Comparison of ENCODE assay signal across 8 mouse cellular contexts in the genomic region with DNA sequence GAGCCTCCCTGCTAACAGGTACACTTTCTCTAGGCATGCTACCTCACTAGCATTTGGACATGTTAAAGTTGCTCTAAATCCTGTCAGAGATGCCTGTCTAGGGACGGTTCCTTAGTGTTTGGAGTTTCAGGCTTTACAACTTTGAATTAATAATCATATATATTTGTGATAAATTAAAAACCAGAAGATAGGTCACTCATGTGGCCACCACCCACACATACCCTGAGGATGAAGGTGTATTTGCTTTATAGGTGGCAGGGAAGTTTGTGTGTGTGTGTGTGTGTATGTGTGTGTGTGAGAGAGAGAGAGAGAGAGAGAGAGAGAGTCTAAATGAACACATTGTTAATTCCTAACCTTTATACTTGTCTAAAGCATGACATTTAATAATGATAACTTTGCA.
A peak's percentile ranks its signal among the peaks of the same experiment; 100 is the strongest.
DNase-seq lines count a peak whose midpoint lies in the region; ATAC-seq and TF ChIP-seq lines count a peak whose summit lies in the region.

No protein-coding gene starts in this region.

- peak overlapping the region; percentile 80; the same call in 1 of the 2 replicates for H3K9ac ChIP-seq in kidney, postnatal 0 days (ENCODE audit: low read depth, low read length)
- peak overlapping the region; percentile 96 for H3K9ac ChIP-seq in embryonic facial prominence, embryonic 11.5 days (replicated peaks; ENCODE audit: low read length)
- H3K9ac ChIP-seq in hindbrain, embryonic 16.5 days (ENCODE audit: low read depth, low read length): peak overlapping the region; percentile 94
- peak overlapping the region; percentile 88 for H3K9ac ChIP-seq in midbrain, embryonic 15.5 days

- H3K36me3 ChIP-seq in kidney, postnatal 0 days (ENCODE audit: insufficient read depth, low read length): no peaks in the 10 kb centered on the region
- no peaks in the 10 kb centered on the region for H3K36me3 ChIP-seq in embryonic facial prominence, embryonic 11.5 days (replicated peaks; ENCODE audit: control insufficient read depth, insufficient read depth, low read depth, low read length)
- no peaks in the 10 kb centered on the region for H3K36me3 ChIP-seq in hindbrain, embryonic 16.5 days (ENCODE audit: control insufficient read depth, insufficient read depth, low read length)
- H3K36me3 ChIP-seq in midbrain, embryonic 15.5 days (replicated peaks): no peaks in the 10 kb centered on the region

- DNase-seq in kidney, postnatal 0 days (ENCODE audit: low spot score): no peak
- no peak for DNase-seq in kidney, adult 8-10 months
- no peak for DNase-seq in embryonic facial prominence, embryonic 11.5 days (ENCODE audit: low spot score)
- DNase-seq in frontal cortex, postnatal 14 days (ENCODE audit: low spot score in 2 of 2): no peak
- DNase-seq in frontal cortex, postnatal 10 days (ENCODE audit: low spot score in 2 of 2): no peak
- DNase-seq in layer of hippocampus, postnatal 25 days (ENCODE audit: extremely low spot score in 1 of 2, low spot score in 1 of 2): no peak

- peak overlapping the region; percentile 67 for H3K4me2 ChIP-seq in kidney, postnatal 0 days (ENCODE audit: low read length)
- H3K4me2 ChIP-seq in embryonic facial prominence, embryonic 11.5 days (ENCODE audit: low read depth, low read length): peak overlapping the region; percentile 73
- peak overlapping the region; percentile 76 for H3K4me2 ChIP-seq in hindbrain, embryonic 16.5 days (ENCODE audit: low read length)
- H3K4me2 ChIP-seq in midbrain, embryonic 15.5 days: peak overlapping the region; percentile 64

- peaks cover 24% of the 10 kb centered on the region for H3K4me1 ChIP-seq in kidney, postnatal 0 days (replicated peaks; ENCODE audit: insufficient read depth, low read length)
- no peaks in the 10 kb centered on the region for H3K4me1 ChIP-seq in embryonic facial prominence, embryonic 11.5 days (ENCODE audit: control insufficient read depth, insufficient read depth, low read length)
- H3K4me1 ChIP-seq in hindbrain, embryonic 16.5 days (ENCODE audit: control insufficient read depth, insufficient read depth, low read depth, low read length): peaks cover 26% of the 10 kb centered on the region
- H3K4me1 ChIP-seq in midbrain, embryonic 15.5 days: peaks cover 36% of the 10 kb centered on the region

- no peaks in the 10 kb centered on the region for H3K9me3 ChIP-seq in kidney, postnatal 0 days (replicated peaks; ENCODE audit: low read length)
- no peaks in the 10 kb centered on the region for H3K9me3 ChIP-seq in embryonic facial prominence, embryonic 11.5 days (replicated peaks; ENCODE audit: control insufficient read depth, low read length)
- no peaks in the 10 kb centered on the region for H3K9me3 ChIP-seq in hindbrain, embryonic 16.5 days (ENCODE audit: control insufficient read depth, low read length)
- H3K9me3 ChIP-seq in midbrain, embryonic 15.5 days: no peaks in the 10 kb centered on the region

- H3K4me3 ChIP-seq in kidney, postnatal 0 days (replicated peaks; ENCODE audit: low read depth, low read length): peak overlapping the region; percentile 77
- H3K4me3 ChIP-seq in embryonic facial prominence, embryonic 11.5 days (ENCODE audit: low read depth, low read length): peak overlapping the region; percentile 95
- H3K4me3 ChIP-seq in hindbrain, embryonic 16.5 days (ENCODE audit: low read length): peak overlapping the region; percentile 83
- H3K4me3 ChIP-seq in midbrain, embryonic 15.5 days: peak overlapping the region; percentile 88

- 0 out of 2 replicates have a peak overlapping the region, but pooled peaks have one; percentile 78 for H3K27ac ChIP-seq in kidney, postnatal 0 days
- H3K27ac ChIP-seq in embryonic facial prominence, embryonic 11.5 days (replicated peaks; ENCODE audit: low read depth, low read length): no peak overlapping the region
- H3K27ac ChIP-seq in hindbrain, embryonic 16.5 days (ENCODE audit: low read depth, low read length): no peak overlapping the region
- no peak overlapping the region for H3K27ac ChIP-seq in midbrain, embryonic 15.5 days

- no peaks in the 10 kb centered on the region for H3K27me3 ChIP-seq in kidney, postnatal 0 days (ENCODE audit: insufficient read depth, low read length)
- no peaks in the 10 kb centered on the region for H3K27me3 ChIP-seq in embryonic facial prominence, embryonic 11.5 days (ENCODE audit: control insufficient read depth, insufficient read depth, low read length)
- 0 out of 2 replicates have a peak, but pooled peaks cover 2% of the 10 kb centered on the region for H3K27me3 ChIP-seq in hindbrain, embryonic 16.5 days (replicated peaks; ENCODE audit: control insufficient read depth, insufficient read depth, low read length)
- H3K27me3 ChIP-seq in midbrain, embryonic 15.5 days (replicated peaks): no peaks in the 10 kb centered on the region

- WGBS in kidney, postnatal 0 days: 29% methylated on average over 1 of the region's 1 CpGs
- 43% methylated on average over 1 of the region's 1 CpGs for WGBS in embryonic facial prominence, embryonic 11.5 days
- WGBS in hindbrain, embryonic 16.5 days: 44% methylated on average over 1 of the region's 1 CpGs
- 37% methylated on average over 1 of the region's 1 CpGs for WGBS in midbrain, embryonic 15.5 days

- no peak for TF ChIP-seq CTCF in kidney, postnatal 0 days (IDR thresholded peaks at IDR 0.05; ENCODE audit: low read depth)

- no peak for ATAC-seq in kidney, postnatal 0 days (replicated peaks; ENCODE audit: low FRiP score, low read depth)
- ATAC-seq in embryonic facial prominence, embryonic 11.5 days (replicated peaks; ENCODE audit: insufficient number of reproducible peaks, low FRiP score, low TSS enrichment, low read depth): no peak
- no peak for ATAC-seq in hindbrain, embryonic 16.5 days
- ATAC-seq in midbrain, embryonic 15.5 days (replicated peaks): no peak
